Mouse (Mus musculus) monocyte, adult 5-6 weeks (primary cell): ENCODE measurements around the gene Osbp. TPM values are rescaled to one million over a fixed set of nuclear protein-coding genes. Genes with fewer than 3 reads are reported as not detected.

Experiments used
- total RNA-seq: library from RNA; stranded (forward); fragments of 200-1000, 200-491, 200-594 nt; gene quantifications from 3 replicates; pipeline ENCODE4 v1.2.3, GENCODE M21; 2017

Osbp gene
- total RNA-seq, 1 experiment from 2014 or later, result 25.4 TPM

Other genes with a start within 250 kb of the Osbp start
- gene Gif, start 218.4 kb upstream of the Osbp start, total RNA-seq, result not detected in 3 replicates
- 28.5 to 49.0 TPM (median 45.7 TPM) in 3 replicates for gene Mrpl16, start 195.6 kb upstream of the Osbp start, total RNA-seq
- 8.9 to 23.6 TPM (median 19.8 TPM) in 3 replicates for gene Stx3, start 146.5 kb upstream of the Osbp start, total RNA-seq
- 0.43 TPM in 1 of 3 replicates, not detected in the others for gene Olfr1417, start 126.7 kb upstream of the Osbp start, total RNA-seq
- not detected in 3 replicates for gene Olfr1418, start 104.9 kb upstream of the Osbp start, total RNA-seq
- gene Olfr1419, start 90.8 kb upstream of the Osbp start, total RNA-seq, result not detected in 3 replicates
- not detected in 3 replicates for gene Olfr1420, start 79.4 kb upstream of the Osbp start, total RNA-seq
- 15.1 to 24.9 TPM (median 16.0 TPM) in 3 replicates for gene Patl1, start 53.5 kb upstream of the Osbp start, total RNA-seq
- 0.11 TPM in 1 of 3 replicates, not detected in the others for gene Olfr1423, start 75.4 kb downstream of the Osbp start, total RNA-seq
- 1.4 TPM in 1 of 3 replicates, not detected in the others for gene Olfr1424, start 96.7 kb downstream of the Osbp start, total RNA-seq
- gene Olfr1425, start 111.8 kb downstream of the Osbp start, total RNA-seq, result not detected in 3 replicates
- gene Olfr1426, start 126.1 kb downstream of the Osbp start, total RNA-seq, result not detected in 3 replicates
- gene Olfr1427, start 137.4 kb downstream of the Osbp start, total RNA-seq, result not detected in 3 replicates
- not detected in 3 replicates for gene Olfr1428, start 150.0 kb downstream of the Osbp start, total RNA-seq
- gene Olfr76, start 157.3 kb downstream of the Osbp start, total RNA-seq, result not detected in 3 replicates
- gene Olfr1555-ps1, start 204.2 kb downstream of the Osbp start, total RNA-seq, result not detected in 3 replicates
- not detected in 3 replicates for gene Olfr1431, start 234.7 kb downstream of the Osbp start, total RNA-seq